Mouse (Mus musculus) brain, embryonic 14.5 days (tissue): Measurements from ENCODE around the gene Kif7.

Source experiments
- CTCF ChIP-seq: fragments of 200-500 bp; IDR thresholded peaks from 2 replicates; pipeline ENCODE4 v1.5.1; 2012; ENCODE audit warnings: inconsistent platforms, mild to moderate bottlenecking, moderate library complexity, borderline replicate concordance; ENCODE audit not compliant: insufficient read depth, insufficient read length; ENCODE audit errors: extremely low read depth
- POLR2A ChIP-seq: fragments of 200-500 bp; IDR thresholded peaks from 2 replicates; pipeline ENCODE4 v1.6.1; 2012; ENCODE audit warnings: mild to moderate bottlenecking, inconsistent platforms, borderline replicate concordance; ENCODE audit not compliant: poor library complexity, insufficient read depth, insufficient read length, severe bottlenecking; ENCODE audit errors: extremely low read depth

DNA sequence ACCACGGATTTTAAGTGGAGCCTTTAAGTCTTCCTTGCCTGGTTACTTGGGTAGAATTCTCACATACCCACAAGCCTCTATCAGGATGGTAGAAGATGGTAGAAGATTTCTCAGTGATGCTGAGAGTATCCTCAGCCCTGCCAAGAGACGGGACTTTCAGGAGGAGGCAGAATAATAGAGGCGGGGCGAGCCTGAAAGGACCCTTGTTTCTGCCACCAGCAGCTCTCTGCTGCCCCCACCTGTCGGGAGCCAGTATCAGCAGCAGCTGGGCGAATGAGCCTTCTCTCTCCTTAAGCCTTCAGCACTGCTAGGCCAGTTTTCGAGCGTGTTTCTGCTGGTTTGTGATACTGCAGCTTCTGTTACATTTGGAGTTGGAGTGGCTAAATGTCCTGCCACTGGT lies 13.6 kb upstream of the Kif7 start:
- TF ChIP-seq CTCF, result peak; percentile 92
- TF ChIP-seq POLR2A, result no peak
